ENCODE assay signal across 11 mouse cellular contexts in the genomic region with DNA sequence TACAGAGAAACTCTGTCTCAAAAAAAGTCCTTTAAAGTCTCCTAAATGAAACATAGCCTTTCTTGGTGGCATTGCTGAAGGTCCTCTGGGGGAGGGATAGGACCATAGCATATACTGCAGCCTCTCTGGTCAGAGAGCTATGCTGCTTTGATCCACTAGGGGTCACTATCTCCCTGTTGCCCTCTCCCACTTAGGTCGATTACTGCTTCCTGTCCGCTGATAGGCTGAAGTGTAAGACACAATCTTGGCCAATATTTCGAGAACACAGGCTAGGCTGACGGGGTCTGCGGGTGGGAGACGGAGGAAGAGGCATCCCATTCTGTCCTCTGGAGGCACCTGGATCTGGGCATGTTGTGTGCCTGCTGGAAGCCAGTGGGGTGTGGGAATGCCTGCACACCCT. TPM values are rescaled to one million over a fixed set of nuclear protein-coding genes. Genes with fewer than 3 reads are reported as not detected.
DNase-seq lines count a peak whose midpoint lies in the region; ATAC-seq and TF ChIP-seq lines count a peak whose summit lies in the region.
"Had no signal": no experiment of that assay in that cellular context is flagged by ENCODE, and none has a peak within 500 bp of the region (broad histone marks: within the 10 kb centered on the region; RNA-seq: fewer than 3 reads in every experiment).

No protein-coding gene starts in this region.

- TF ChIP-seq CTCF in E14TG2a.4 (conservative IDR thresholded peaks at IDR 0.05; ENCODE audit: low read length), result peak; percentile 97
- peak; percentile 75 for TF ChIP-seq CTCF in bone marrow, adult 2 months (IDR thresholded peaks at IDR 0.05; ENCODE audit: control insufficient read depth, insufficient read depth, low read length)

- no peak overlapping the region for H3K27ac ChIP-seq in liver, embryonic 11.5 days (ENCODE audit: low read depth, low read length)
- H3K27ac ChIP-seq in bone marrow, adult 2 months (ENCODE audit: control insufficient read depth, insufficient read depth, low read depth, low read length, poor library complexity), result no peak overlapping the region
- H3K27ac ChIP-seq: midbrain, embryonic 13.5 days had no signal

- no peaks in the 10 kb centered on the region for H3K36me3 ChIP-seq in liver, embryonic 11.5 days (ENCODE audit: control insufficient read depth, insufficient read depth, low read length)
- no peaks in the 10 kb centered on the region for H3K36me3 ChIP-seq in E14TG2a.4 (ENCODE audit: insufficient read depth, low read length)
- H3K36me3 ChIP-seq: midbrain, embryonic 13.5 days had no signal

- no peak for TF ChIP-seq POLR2A in bone marrow, adult 2 months (IDR thresholded peaks at IDR 0.05; ENCODE audit: borderline replicate concordance, control insufficient read depth, low read depth, low read length)

- H3K4me3 ChIP-seq in liver, embryonic 11.5 days (ENCODE audit: low read depth, low read length), result no peak overlapping the region
- H3K4me3 ChIP-seq in E14TG2a.4 (replicated peaks; ENCODE audit: low read length), result no peak overlapping the region
- no peak overlapping the region for H3K4me3 ChIP-seq in bone marrow, adult 2 months (replicated peaks; ENCODE audit: control insufficient read depth, low read depth, low read length)
- H3K4me3 ChIP-seq: midbrain, embryonic 13.5 days had no signal

- H3K9me3 ChIP-seq in liver, embryonic 11.5 days (ENCODE audit: control insufficient read depth, low read length), result no peaks in the 10 kb centered on the region
- no peaks in the 10 kb centered on the region for H3K9me3 ChIP-seq in E14TG2a.4 (ENCODE audit: low read length)
- H3K9me3 ChIP-seq: midbrain, embryonic 13.5 days had no signal

- 39% methylated on average over 6 of the region's 6 CpGs for WGBS in liver, embryonic 11.5 days
- 27% methylated on average over 6 of the region's 6 CpGs for WGBS in bone marrow, adult 2 months

- ATAC-seq in liver, embryonic 11.5 days (replicated peaks; ENCODE audit: low FRiP score), result no peak
- ATAC-seq: midbrain, embryonic 13.5 days had no signal

- 0 out of 2 replicates have a peak, but pooled peaks cover 2% of the 10 kb centered on the region for H3K27me3 ChIP-seq in liver, embryonic 11.5 days (replicated peaks; ENCODE audit: control insufficient read depth, insufficient read depth, low read length)
- peaks cover 9% of the 10 kb centered on the region; the same call in 1 of the 2 replicates for H3K27me3 ChIP-seq in E14TG2a.4 (ENCODE audit: insufficient read depth, low read length)

- no peak overlapping the region for H3K4me2 ChIP-seq in liver, embryonic 11.5 days
- H3K4me2 ChIP-seq: midbrain, embryonic 13.5 days had no signal

- DNase-seq in liver, result peak; percentile 35
- no peak for DNase-seq in liver, embryonic 11.5 days (ENCODE audit: low spot score)
- peak; percentile 75 for DNase-seq in naive thymus-derived CD4-positive, alpha-beta T cell, adult 2 months (ENCODE audit: low read depth)
- no peak for DNase-seq in adrenal gland, postnatal 4 days (ENCODE audit: low spot score in 2 of 2)
- DNase-seq in left cerebral cortex, adult 18-20 months (ENCODE audit: low spot score in 2 of 2), result no peak
- DNase-seq in urinary bladder, postnatal 4 days (ENCODE audit: low spot score in 2 of 2), result no peak
- DNase-seq: cerebellum, adult 18-20 months; gastrocnemius, postnatal 14 days had no signal

- no peak overlapping the region for H3K9ac ChIP-seq in liver, embryonic 11.5 days (ENCODE audit: low read depth, low read length)
- H3K9ac ChIP-seq: midbrain, embryonic 13.5 days had no signal

- H3K4me1 ChIP-seq in liver, embryonic 11.5 days (replicated peaks; ENCODE audit: control insufficient read depth, insufficient read depth, low read length), result no peaks in the 10 kb centered on the region; the same call in 1 of the 2 replicates
- H3K4me1 ChIP-seq in E14TG2a.4 (replicated peaks; ENCODE audit: low read depth, low read length), result peaks cover 53% of the 10 kb centered on the region
- no peaks in the 10 kb centered on the region for H3K4me1 ChIP-seq in bone marrow, adult 2 months (ENCODE audit: control insufficient read depth, insufficient read depth, low read length)
- H3K4me1 ChIP-seq: midbrain, embryonic 13.5 days had no signal

RNA-seq across cellular contexts. Expression of gene Trpv4, which starts 37.9 kb away (rescaled TPM):
- 0.56 and 0.78 TPM in 2 replicates for polyA plus RNA-seq in liver, embryonic 11.5 days (2014; fragmentation: Nextera tagmentation; extraction: Ambion mirVana)
- polyA plus RNA-seq in bone marrow, adult 2 months (2011; ENCODE audit: insufficient read depth, insufficient read length, low replicate concordance, missing spikeins), result 1.3 and 5.0 TPM in 2 replicates
- total RNA-seq in adrenal gland, postnatal 4 days (2021), result 1 to 10 TPM; 2.4 to 8.0 TPM
- total RNA-seq in left cerebral cortex, adult 18-20 months (2021), result 1 to 10 TPM; 1.4 to 2.1 TPM

RNA-seq across cellular contexts. Expression of gene Fam222a, which starts 52.5 kb away (rescaled TPM):
- polyA plus RNA-seq in liver, embryonic 11.5 days (2014; fragmentation: Nextera tagmentation; extraction: Ambion mirVana), result 2.2 and 2.3 TPM in 2 replicates
- 0.92 TPM in 1 of 2 replicates, not detected in the other for polyA plus RNA-seq in bone marrow, adult 2 months (2011; ENCODE audit: insufficient read depth, insufficient read length, low replicate concordance, missing spikeins)
- 10 to 100 TPM; 33.7 to 33.9 TPM for total RNA-seq in adrenal gland, postnatal 4 days (2021)
- 10 to 100 TPM; 10.9 to 11.0 TPM for total RNA-seq in left cerebral cortex, adult 18-20 months (2021)

Comparison
In these comparisons a context has a peak if more than half of its experiments do, and no peak if none do; other contexts are left out.
1. DNase-seq: peak in liver (single experiment) and naive thymus-derived CD4-positive, alpha-beta T cell, adult 2 months (single experiment); none in liver, embryonic 11.5 days (single experiment), adrenal gland, postnatal 4 days (0 of 2), left cerebral cortex, adult 18-20 months (0 of 2) and urinary bladder, postnatal 4 days (0 of 2).